Mouse (Mus musculus): ENCODE data around the gene Ccdc88c.

DNA sequence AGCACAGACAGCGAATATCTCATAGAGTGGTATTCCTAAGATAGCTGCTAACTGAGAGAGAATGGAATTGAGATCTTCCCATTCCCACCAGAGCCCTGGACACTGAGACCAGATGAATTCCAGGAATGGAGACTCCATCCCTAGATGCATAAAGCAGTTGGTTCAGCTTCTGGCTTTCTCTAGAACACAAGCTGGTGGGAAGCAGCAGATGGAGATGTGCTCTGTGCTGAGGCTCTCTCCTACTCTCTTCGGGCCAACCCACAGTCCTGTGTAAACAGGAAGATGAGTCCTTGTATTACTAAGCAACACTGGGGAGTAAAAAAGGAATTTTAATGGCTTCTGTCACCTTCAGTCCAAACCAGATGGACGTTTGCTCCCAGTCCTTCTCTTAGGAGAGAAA is 153.3 kb downstream of the Ccdc88c start:
- TF ChIP-seq TAL1 (IDR thresholded peaks at IDR 0.05; ENCODE audit: low read length) (no peak), GATA1 (IDR thresholded peaks at IDR 0.05; ENCODE audit: low read length) (no peak)

Data from erythroblast, embryonic 14.5 days (primary cell).